Mouse (Mus musculus) heart, embryonic 10.5 days (tissue): ENCODE data around the gene Itga8. TPM values are rescaled to one million over a fixed set of nuclear protein-coding genes. Genes with fewer than 3 reads are reported as not detected.
A peak's percentile ranks its signal among the peaks of the same experiment; 100 is the strongest.

Experiments
- DNase-seq: peaks from one replicate; pipeline ENCODE4 v3.0.0-alpha.2; 2017; ENCODE audit warnings: low spot score
- H3K27ac ChIP-seq: fragments of 300-500 bp; sonication (generic); 2 replicates; pipeline ENCODE4 v1.5.1; 2016; ENCODE audit warnings: mild to moderate bottlenecking
- H3K27me3 ChIP-seq: fragments of 300-500 bp; sonication (generic); 2 replicates; pipeline ENCODE4 v1.6.1; 2016; ENCODE audit warnings: mild to moderate bottlenecking; ENCODE audit not compliant: poor library complexity, insufficient read depth, severe bottlenecking
- H3K36me3 ChIP-seq: fragments of 300-500 bp; sonication (generic); 2 replicates; pipeline ENCODE4 v1.6.1; 2016; ENCODE audit warnings: mild to moderate bottlenecking, moderate library complexity
- H3K4me1 ChIP-seq: fragments of 300-500 bp; sonication (generic); 2 replicates; pipeline ENCODE4 v1.6.1; 2016; ENCODE audit warnings: mild to moderate bottlenecking
- H3K4me3 ChIP-seq: fragments of 300-500 bp; sonication (generic); 2 replicates; pipeline ENCODE4 v1.5.1; 2016; ENCODE audit warnings: mild to moderate bottlenecking, moderate library complexity
- H3K9me3 ChIP-seq: fragments of 300-500 bp; sonication (generic); 2 replicates; pipeline ENCODE4 v1.6.1; 2016; ENCODE audit warnings: mild to moderate bottlenecking, moderate library complexity
- WGBS: fragments of 180-500 bp; shearing (Covaris S2); methylation state at CpG from one replicate; pipeline ENCODE4 v1.1.7; 2016; 5-methylcytosine and 5-hydroxymethylcytosine counted together
- polyA plus RNA-seq: library from polyadenylated mRNA; unstranded; fragments of >200 nt; fragmentation: Nextera tagmentation; extraction: Ambion mirVana; gene quantifications from 2 replicates; pipeline ENCODE4 v1.2.1, GENCODE M21; 2016

Itga8 gene
- polyA plus RNA-seq, 1 experiment from 2014 or later, result 9.3 TPM

DNA sequence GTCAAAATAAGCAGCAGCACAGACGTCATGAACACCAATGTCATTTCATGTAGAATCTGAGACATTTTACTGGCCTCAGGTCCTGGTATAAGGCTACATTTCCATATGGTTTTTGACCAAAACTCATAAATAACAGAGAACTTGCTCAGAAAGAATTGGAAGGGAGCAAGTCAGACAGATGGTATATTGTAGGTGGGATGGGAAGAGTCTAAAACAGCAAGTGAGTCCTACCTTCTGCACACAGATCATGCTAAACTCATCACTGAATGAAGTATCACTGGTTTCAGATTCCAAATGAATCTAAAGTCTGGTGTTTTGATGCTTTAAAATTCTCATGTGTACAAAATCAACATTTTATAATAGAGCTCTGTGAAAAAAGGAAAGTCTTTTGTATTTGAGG lies 198.5 kb downstream of the Itga8 start:
- DNase-seq, result no peak
- Histone ChIP-seq H3K36me3 (no peaks in the 10 kb centered on the region), H3K4me1 (no peaks in the 10 kb centered on the region), H3K9me3 (no peaks in the 10 kb centered on the region), H3K27me3 (no peaks in the 10 kb centered on the region), H3K4me3 (no peak overlapping the region), H3K27ac (no peak overlapping the region)
- 69% methylated on average over 1 of the region's 1 CpGs for WGBS

DNA sequence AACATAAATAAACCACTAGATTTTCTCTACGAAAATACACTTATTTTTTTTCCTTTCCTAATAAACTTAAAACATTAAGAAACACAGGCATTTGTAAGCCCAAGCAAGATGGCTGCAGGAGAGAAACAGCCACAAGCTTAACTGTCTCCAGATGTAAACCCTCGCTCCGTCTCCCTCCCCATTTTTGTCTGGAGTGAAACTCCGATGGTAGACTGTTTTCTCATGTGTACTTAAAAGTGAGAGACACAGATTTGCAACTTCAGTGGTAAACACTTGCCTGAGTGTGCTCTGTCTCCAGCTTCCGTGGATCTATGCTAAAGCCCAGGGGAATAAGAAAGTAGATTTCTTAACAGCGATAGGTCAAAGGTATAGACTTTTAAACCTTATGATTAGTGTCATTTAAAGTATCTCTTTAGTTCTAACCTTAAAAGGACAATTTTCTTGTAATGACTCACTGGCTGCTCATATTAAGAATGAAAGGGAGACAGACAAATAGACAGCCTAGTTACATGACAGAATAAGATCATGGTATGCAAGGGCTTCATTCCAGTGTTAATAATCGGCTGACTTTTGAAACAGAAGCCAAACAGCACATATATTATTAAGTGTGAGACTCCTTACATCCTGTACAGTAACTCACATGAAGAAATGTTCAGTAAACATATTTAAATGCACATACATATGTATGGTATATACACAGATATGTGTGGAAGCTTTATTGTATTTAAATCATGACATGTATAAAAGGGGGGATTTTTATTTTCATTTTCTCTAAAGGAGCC lies 209.3 kb downstream of the Itga8 start:
- H3K27me3 ChIP-seq, result no peaks in the 10 kb centered on the region
- H3K27ac ChIP-seq, result no peak overlapping the region
- H3K4me1 ChIP-seq, result no peaks in the 10 kb centered on the region
- H3K4me3 ChIP-seq, result no peak overlapping the region
- DNase-seq, result no peak
- no peaks in the 10 kb centered on the region for H3K36me3 ChIP-seq
- WGBS, result 70% methylated on average over 7 of the region's 7 CpGs
- H3K9me3 ChIP-seq, result no peaks in the 10 kb centered on the region

DNA sequence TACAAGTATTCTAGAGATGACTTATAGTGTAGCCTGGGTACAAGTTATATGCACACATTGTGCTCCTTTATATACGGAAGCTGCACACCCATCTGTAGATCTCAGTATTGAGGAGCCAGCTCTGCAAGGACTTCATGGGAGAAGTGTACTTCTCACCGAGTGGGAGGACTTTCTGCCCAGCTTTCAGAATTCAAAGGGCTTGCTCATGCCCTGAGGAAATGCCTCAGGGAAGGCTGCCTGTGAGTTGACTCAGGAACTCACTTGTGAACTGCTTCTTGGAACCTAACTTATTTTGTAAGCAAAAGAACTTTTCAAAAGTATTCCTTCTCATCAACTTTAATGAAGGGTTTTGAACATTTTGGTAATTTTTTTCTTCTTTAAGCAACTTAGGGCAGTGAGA lies 210.7 kb downstream of the Itga8 start:
- H3K27me3 ChIP-seq, result no peaks in the 10 kb centered on the region
- no peak overlapping the region for H3K27ac ChIP-seq
- WGBS, result 61% methylated on average over 2 of the region's 2 CpGs

DNA sequence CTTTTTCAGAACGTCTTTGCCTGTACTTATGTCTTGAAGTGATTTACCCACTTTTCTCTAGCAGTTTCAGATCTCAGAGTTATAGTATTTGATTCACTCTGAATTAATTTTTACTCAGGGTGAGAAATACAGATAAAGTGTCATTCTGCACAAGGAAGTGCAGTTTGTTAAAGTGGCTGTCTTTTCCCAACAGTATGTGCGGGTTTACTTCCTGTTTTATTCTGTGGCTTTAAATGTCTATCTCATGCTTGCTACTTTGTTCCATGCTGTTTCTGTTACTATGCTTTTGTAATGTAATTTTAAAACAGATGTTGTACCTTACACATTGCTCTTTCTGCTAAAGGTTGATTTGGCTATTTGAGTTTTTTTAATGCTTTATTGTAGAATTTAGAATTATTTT lies 216.2 kb downstream of the Itga8 start:
- Histone ChIP-seq H3K9me3 (no peaks in the 10 kb centered on the region), H3K36me3 (no peaks in the 10 kb centered on the region), H3K4me1 (no peaks in the 10 kb centered on the region), H3K27ac (no peak overlapping the region), H3K4me3 (no peak overlapping the region), H3K27me3 (no peaks in the 10 kb centered on the region)
- WGBS, result 74% methylated on average over 2 of the region's 2 CpGs
- DNase-seq, result no peak

More for the DNA sequence above, 210.7 kb downstream of the Itga8 start:
- H3K4me1 ChIP-seq, result no peaks in the 10 kb centered on the region
- no peak for DNase-seq
- no peak overlapping the region for H3K4me3 ChIP-seq
- H3K36me3 ChIP-seq, result no peaks in the 10 kb centered on the region
- no peaks in the 10 kb centered on the region for H3K9me3 ChIP-seq

DNA sequence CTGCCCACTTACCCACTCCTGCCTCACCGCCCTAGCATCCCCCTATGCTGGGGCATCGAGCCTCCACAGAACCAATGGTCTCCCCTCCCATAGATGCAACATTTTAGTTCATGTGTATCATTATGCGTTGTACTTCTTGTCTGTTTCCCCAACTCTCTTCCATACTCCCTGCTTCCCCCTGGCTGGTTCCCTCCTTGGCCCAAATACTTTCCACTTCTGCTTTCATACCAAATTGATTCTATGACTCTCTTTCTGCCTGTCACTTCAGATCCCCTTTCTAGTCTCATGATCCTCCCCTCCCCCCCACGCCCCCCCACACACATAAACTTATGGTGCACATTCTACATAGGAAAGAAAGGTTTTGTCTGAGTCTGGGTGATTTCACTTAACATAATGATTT lies 217.4 kb downstream of the Itga8 start:
- Histone ChIP-seq H3K27me3 (no peaks in the 10 kb centered on the region), H3K4me1 (no peaks in the 10 kb centered on the region), H3K9me3 (no peaks in the 10 kb centered on the region), H3K36me3 (no peaks in the 10 kb centered on the region), H3K4me3 (no peak overlapping the region), H3K27ac (no peak overlapping the region)
- WGBS, result 81% methylated on average over 4 of the region's 4 CpGs
- DNase-seq, result no peak

DNA sequence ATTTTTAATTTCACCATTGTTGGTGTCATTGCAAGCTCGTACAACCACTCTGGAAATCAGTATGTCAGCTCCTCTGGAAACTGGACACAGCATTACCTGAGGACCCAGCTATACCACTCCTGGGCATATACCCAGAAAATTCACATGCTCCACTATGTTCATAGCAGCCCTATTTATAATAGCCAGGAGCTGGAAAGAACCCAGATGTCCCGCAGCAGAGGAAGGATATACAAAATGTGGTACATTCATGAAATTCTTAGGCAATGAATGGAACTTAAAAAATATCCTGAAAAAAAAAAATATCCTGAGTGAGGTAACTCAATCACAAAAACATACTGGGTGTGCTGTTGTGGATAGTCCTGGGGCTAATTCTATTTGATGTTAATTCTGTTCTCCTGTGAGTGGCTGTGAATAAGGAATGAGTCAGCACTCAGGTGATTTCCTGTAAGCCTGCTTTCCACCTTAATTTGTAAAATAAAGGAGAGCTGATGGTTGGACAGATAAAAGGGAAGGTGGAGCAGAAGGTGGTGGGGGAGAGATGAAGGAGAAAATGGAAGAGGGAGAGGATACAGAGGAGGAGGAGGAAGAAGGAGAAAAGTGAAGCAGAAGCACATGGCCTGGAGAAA lies 224.3 kb downstream of the Itga8 start:
- Histone ChIP-seq H3K27ac (no peak overlapping the region), H3K36me3 (no peaks in the 10 kb centered on the region), H3K27me3 (no peaks in the 10 kb centered on the region), H3K9me3 (no peaks in the 10 kb centered on the region), H3K4me1 (no peaks in the 10 kb centered on the region), H3K4me3 (no peak overlapping the region)
- WGBS, result 79% methylated on average over 2 of the region's 2 CpGs
- no peak for DNase-seq

DNA sequence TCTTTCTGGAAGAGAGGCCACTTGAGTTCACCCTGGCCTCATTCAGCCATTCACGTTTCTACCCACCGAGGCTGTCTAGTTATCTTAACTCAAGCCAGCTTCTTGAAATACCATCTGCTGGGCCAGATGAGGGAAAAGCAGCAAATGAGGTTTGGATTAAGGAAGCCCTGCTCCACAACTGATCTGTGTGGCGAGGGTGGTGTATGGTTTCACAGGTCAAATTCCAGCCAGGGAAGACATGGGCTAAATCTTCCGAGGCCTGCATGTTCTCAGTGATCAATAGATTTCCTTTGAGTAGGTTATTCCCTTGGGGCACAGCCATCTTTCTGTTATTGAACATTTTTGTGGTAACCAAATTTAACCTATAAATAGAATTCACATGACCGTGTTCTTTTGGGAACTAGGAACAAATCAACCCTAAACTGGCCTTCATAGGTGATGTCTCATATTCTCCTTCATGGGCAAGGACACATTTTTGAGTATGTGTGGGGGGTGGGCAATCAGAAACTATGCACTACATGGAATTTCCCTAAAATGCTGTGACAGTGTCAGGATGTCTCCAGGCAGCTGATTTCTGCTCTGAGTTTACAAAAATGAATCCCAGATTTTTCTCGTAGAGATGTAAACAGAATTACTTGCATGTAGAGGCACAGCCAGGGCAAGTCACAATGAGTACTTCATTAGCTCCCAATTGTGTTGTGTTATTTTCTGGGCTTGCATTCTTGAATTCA lies 235.9 kb downstream of the Itga8 start:
- Histone ChIP-seq H3K36me3 (no peaks in the 10 kb centered on the region), H3K4me3 (no peak overlapping the region), H3K27ac (no peak overlapping the region), H3K27me3 (no peaks in the 10 kb centered on the region), H3K4me1 (peaks cover 15% of the 10 kb centered on the region), H3K9me3 (no peaks in the 10 kb centered on the region)
- no peak for DNase-seq
- 38% methylated on average over 6 of the region's 6 CpGs for WGBS

DNA sequence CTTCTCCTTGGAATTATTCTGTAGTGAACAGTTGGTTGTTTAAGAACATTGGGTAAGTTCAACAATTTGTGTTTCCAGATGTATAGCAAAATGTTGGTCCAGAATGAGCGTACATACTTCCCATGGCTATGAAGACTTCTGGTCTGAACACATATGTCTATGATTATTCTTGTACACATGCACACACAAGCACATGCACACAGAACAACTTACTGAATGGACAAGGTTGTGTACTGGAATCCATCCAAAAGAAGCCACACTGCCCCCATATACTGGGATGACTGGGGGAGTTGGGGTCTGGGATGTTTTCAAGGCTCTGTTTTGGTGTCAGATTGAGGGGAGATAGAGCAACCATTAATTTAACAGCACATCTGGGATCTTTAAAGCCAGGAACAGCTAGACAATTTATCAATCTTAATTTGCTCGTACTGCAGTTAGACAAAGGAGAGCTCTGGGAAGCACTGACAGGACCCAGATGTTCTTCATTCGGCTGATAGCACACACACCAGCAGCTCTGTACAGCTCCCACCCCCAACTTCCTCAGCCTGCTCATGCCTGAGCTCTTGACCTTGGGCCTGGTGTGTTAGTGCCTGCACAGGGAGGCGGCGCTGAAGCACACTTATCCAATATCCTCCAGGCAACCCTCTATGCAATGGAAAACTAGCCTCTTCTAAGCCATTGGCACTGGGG lies 241.5 kb downstream of the Itga8 start:
- Histone ChIP-seq H3K4me1 (peaks cover 15% of the 10 kb centered on the region; the same call in 1 of the 2 replicates), H3K27ac (0 out of 2 replicates have a peak overlapping the region, but pooled peaks have one; percentile 17), H3K27me3 (no peaks in the 10 kb centered on the region), H3K4me3 (no peak overlapping the region), H3K36me3 (no peaks in the 10 kb centered on the region), H3K9me3 (no peaks in the 10 kb centered on the region)
- peak; percentile 86 for DNase-seq
- 30% methylated on average over 5 of the region's 5 CpGs for WGBS

Other genes with a start within 250 kb of the Itga8 start
- 31.0 and 32.4 TPM in 2 replicates for gene Mindy3, start 117.5 kb upstream of the Itga8 start, polyA plus RNA-seq